Mouse (Mus musculus) adrenal gland, adult (tissue): ENCODE results near the gene Trat1.

Source experiments
- DNase-seq, 2 experiments: peaks; one replicate each; pipeline ENCODE4 v3.0.0; 2022 to 2023; ENCODE audit warnings: low spot score in 1 of 2; ENCODE audit not compliant: inconsistent age in 2 of 2

Trat1 gene

GRCm38 (mm10) chr16:48771971-48772445 lies at the start of gene Trat1:
Trat1 (minus strand) TSS chr16:48772021.
- no peak for DNase-seq

DNA sequence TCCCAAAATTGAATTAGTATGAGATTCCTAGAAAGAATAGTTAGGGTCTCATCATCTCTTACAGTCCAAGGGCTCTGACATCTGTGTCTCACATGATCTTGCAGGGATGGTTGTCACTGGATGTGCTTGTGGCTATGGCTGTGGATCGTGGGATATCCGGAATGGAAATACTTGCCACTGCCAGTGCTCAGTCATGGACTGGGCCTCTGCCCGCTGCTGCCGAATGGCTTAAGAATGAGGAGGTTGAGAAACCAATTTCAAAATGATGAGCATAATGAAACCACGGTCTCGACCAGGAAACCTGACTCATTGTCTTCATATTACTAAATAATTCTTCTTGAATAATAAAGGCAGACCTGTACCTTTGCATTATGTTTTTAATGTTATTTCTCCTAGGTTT lies 46.7 kb upstream of the Trat1 start:
- peak in 1 of 2 experiments; percentile 19 for DNase-seq

DNA sequence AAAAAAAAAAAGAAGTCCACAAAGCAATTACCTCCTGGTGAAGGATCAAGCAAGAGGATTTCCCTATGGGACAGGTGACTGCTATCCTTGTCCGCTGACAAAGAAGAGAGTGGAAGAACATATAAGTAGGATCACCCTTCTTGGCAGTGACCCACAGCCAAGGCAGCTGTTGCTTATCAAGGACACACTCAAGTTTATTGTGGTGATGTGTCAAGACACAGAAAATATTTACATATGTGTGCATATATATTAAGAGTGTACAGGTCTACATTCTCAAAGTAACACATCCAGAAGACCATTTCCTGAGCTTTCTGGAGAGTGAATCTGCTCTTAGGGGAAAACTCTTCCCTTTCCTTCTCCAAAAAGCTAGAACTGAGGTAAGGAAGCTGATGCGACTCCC lies 44.9 kb upstream of the Trat1 start, which contains the start of gene Retnlb:
Gene Retnlb (plus strand): TSS at position 162 of the 400 bp plus-strand sequence.
- no peak for DNase-seq

DNA sequence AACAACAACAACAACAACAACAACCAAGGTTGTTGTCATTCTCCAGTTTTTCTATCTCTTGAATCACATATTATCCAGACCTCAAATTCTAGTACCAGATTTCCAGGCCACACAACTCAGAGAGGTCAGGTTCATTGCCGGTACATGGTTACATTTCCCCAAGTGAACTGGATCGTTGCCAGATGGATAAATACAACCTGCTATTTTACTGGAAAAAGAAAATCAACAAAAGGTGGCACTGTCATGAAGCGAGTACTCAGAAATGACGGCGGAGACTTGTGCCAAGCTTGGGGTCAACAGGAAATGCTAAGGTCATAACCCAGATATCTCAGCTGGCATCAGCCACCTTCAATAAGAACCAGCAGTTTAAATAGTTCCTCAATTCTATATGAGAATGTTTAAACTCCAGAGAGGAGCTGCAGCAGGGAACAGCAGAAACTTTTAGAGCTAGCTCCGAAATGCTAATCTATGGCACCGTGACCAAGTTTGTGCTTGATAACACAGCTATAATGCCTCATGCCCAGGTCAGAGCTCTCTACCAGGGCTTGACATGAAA lies 40.1 kb upstream of the Trat1 start:
- no peak for DNase-seq

GRCm38 (mm10) chr16:48809374-48809773 lies 37.6 kb upstream of the Trat1 start:
- peak in 1 of 2 experiments; percentile 37 for DNase-seq

GRCm38 (mm10) chr16:48806521-48806920 lies 34.7 kb upstream of the Trat1 start:
- no peak for DNase-seq

- no peak for DNase-seq
Measured at GRCm38 (mm10) chr16:48805412-48805811, 33.6 kb upstream of the Trat1 start.

- no peak for DNase-seq
Measured at GRCm38 (mm10) chr16:48800906-48801305, 29.1 kb upstream of the Trat1 start.

DNA sequence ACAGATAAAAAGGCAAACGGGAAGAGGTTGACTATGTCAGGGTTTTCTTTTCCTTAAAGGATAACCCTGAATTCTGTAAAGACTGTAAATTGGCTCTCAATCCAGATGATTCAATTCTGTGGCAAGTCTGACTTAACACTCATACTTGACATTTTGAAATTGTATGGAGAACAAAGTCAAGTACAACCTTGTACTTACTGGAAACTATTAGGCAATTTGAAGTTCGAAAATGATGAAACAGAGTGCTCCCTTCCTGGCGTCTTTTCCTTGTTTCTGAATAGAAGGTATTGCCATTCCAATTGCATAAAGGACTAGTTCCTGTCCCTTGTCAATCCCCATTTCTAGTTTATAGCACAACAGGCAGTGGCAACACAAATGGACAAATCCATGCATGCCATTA lies 27.6 kb upstream of the Trat1 start:
- peak in 1 of 2 experiments; percentile 74 for DNase-seq

- DNase-seq, result no peak
Measured at GRCm38 (mm10) chr16:48798285-48798684, 26.5 kb upstream of the Trat1 start.

DNA sequence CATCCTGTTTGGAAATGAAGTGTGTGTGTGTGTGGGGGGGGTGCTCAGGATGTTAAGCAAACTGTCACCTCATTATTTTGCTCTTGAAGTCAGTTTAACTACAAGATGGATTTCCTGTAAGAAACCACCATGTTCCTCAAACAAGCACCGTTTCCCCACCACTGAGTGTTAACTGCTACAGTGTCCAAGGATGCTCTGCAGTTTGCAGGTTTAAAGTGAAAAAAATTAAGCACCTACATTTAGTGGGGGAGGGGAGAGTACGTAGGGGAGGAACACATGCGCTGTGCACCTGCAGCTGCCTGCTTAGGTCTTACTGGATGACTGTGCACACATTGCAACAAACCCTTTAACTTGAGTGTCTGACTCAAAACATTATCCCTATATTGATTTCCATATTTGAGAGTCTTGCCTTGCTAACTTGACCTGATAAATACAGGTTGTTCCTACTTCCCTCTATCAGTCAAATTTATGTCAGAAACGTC lies 16.9 kb upstream of the Trat1 start:
- DNase-seq, result no peak

- DNase-seq, result no peak
Measured at GRCm38 (mm10) chr16:48786258-48786657, 14.4 kb upstream of the Trat1 start.

DNA sequence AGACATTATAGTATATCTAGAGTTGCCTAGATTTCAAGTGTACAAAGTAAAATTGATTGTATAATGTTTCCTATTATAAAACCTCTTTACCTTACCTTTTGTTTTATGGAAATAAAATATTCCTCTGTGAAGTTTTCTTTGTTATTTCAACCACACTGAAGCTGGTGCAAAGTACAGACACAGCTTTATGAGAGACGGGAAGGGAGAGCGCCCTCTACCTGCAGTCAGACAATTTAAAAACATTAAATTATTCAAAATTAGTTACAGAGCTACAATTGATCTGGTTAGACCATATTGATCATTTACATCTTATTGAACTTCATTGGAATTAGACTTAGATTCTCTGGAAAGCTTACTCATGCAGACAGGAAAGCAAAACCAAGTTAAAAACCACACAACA lies 5.4 kb upstream of the Trat1 start:
- no peak for DNase-seq

DNA sequence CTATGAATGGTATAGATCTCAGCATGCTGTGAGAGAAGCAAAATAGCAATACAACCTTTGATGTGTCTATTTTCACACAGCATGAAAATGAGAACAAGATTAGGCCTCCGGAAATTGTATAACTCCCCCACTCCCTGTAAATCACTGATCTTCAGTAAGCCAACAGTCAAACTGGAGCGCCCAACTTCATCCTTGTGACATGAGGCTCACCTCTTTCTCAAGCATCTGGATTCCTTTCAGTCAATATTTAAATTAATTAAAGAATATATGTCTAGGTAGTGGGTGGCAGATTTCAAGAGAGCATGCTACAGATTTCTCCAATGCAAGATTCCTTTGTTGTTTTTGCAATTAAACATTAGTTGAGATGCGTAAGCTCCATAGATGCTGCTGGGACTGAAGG lies 2.6 kb downstream of the Trat1 start:
- no peak for DNase-seq

GRCm38 (mm10) chr16:48760643-48761481 lies 11.0 kb downstream of the Trat1 start:
- DNase-seq, result no peak

- no peak for DNase-seq
Measured at GRCm38 (mm10) chr16:48750145-48750827, 21.5 kb downstream of the Trat1 start.

GRCm38 (mm10) chr16:48745418-48745817 lies 26.4 kb downstream of the Trat1 start:
- no peak for DNase-seq

DNA sequence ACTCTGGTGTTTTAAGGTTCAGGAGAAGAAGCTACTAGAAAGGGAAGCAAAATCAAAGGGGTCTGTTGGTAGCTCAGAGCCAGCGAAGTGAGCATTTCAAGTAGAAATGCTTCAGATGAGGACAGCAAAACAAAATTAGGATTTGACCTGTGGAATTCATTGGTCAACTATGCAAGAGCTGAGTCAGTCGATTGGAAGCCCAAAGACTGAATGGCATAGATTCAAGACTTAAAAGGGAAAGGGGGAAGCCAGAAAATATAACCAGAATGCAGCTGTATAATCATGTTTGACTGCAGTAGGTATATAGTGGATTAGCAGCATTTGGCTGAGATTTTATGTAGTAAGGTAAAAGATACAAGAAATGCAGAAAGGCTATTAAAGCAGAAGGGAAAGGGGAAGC lies 26.8 kb downstream of the Trat1 start:
- no peak for DNase-seq

DNA sequence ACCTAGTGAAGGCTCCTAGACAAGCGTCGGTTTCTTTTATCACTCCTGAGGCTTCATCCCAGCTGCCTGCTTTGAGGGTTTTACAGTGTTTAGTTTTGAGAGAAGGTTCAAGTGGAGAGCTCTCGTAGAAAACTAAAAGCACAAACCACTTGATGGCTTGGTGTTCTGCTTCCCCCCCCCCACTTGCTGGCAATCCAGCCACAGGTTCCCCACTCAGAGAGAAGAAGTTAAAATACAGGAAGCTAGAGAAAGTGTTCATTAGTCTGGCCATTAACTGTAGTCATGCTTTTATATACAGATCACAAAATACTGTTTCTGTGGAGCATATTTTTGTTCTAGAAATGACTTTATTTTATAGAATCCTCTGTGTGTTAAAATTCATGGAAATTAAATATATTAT lies 30.3 kb downstream of the Trat1 start:
- no peak for DNase-seq

DNA sequence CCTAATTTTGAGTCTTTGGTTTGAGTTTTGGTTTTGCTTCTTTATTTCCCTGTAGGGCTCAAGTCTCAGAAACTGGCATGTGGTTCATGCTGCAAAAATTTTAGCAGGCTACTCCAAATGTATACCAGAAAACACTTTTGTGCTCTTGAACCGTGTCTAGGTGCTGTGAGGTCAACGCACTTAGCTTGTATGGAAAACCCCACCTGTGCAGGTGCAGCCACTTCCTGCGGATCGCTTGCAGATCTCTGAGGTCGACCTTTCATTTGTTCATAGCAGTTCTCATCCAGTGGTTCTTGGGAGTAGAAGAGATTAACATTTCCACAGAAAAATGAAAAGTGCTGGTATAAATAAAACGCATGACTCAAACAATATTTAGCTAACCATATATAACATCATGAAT lies 31.8 kb downstream of the Trat1 start:
- DNase-seq, result no peak

- no peak for DNase-seq
Measured at GRCm38 (mm10) chr16:48738429-48738828, 33.4 kb downstream of the Trat1 start.

GRCm38 (mm10) chr16:48736890-48737289 lies 34.9 kb downstream of the Trat1 start:
- no peak for DNase-seq
